Mouse (Mus musculus) T-cell, adult 2 months (primary cell): ENCODE measurements around the gene Tbc1d23.
"Not testable (repeated sequence)": the region's sequence is repeated elsewhere in the genome, so short reads cannot be mapped to it uniquely, and the experiment has no call there.

Experiments
- DNase-seq: peaks from one replicate; pipeline ENCODE4 v3.0.0; 2022; ENCODE audit warnings: low spot score

Gene Tbc1d23

DNA sequence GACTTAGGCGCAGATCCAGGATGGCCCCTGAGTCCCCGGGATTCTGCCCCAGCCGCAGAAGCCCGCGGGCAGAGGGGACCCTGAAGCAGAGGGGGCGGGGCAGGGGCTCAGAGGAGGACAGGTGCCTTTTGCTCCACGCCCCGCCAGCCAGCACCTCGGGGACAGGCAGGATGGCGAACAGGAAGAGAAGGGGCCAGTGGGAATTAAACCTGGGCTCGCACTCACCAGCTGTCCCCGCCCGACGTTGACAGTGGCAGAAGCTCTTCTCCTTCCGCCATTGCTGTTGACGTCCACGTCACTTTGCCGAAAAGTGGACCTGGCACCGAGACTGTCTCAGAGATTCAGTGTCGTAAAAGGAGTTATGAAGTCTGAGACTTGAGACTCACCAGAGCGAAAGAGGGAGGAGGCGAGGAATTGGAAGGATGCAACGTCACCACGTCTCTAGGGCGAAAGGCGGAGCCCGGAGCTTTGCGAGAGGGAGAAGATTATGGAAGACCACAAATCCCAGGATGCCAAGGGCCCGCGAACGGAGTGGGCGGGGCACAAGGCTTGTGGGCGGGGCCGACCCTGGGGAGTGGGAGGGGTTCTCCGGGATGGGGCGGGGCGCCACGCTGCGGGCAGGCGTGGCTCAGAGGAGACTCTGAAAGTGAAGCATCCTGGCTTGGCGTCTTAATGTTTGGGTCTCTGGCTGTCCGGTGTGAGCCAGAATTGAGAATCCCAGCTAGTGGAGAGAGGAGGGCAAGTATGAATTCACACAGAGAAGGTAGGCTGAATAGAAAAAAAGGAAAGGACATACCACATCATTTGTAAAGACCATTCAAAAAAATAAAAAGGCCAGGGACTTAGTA is at the start of gene Tbc1d23:
Gene Tbc1d23 (minus strand): TSS at position 416 of the 848 bp plus-strand sequence.
- DNase-seq, result peak; percentile 97

GRCm38 (mm10) chr16:57280221-57281217 is 49.2 kb upstream of the Tbc1d23 start:
- DNase-seq, result no peak

GRCm38 (mm10) chr16:57278976-57279626 is 47.8 kb upstream of the Tbc1d23 start:
- no peak for DNase-seq

GRCm38 (mm10) chr16:57269751-57270150 is 38.4 kb upstream of the Tbc1d23 start:
- no peak for DNase-seq

DNA sequence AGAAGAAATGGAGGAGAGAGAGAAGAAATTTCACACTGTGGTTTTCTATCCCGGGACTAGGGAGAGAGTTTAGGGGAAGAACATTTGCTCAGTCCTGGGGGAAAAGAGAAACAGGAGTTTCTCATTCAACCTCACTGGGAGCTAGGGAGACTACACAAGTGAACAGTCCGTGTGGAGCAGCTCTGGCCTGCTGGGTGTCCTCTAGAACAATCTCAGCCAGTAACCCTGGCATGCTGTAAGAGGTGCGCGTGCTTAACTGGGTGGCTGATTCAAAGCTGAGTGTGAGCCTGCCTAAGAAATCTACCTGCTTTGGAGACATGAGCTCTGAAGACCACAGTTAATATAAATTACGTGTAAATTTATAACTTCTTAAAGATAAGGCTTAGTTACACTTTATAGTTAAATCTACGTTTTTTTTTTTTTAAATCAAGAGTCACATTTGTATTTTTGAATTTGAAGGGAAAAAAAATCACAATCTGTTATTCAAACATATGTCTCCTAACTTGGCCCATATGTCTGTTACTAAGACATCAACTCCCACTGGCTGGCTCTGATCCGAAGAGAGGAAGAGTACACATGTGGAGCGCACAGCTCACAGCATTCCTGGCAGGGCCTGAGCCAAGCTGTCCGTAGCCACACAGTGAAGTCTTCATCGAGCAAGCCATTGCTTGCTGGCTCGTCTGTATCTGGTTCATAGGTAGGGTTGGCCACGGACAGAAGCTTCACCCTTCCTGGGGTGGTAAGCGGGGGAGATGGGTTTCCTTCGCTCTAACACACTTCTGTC is 36.9 kb upstream of the Tbc1d23 start:
- no peak for DNase-seq

DNA sequence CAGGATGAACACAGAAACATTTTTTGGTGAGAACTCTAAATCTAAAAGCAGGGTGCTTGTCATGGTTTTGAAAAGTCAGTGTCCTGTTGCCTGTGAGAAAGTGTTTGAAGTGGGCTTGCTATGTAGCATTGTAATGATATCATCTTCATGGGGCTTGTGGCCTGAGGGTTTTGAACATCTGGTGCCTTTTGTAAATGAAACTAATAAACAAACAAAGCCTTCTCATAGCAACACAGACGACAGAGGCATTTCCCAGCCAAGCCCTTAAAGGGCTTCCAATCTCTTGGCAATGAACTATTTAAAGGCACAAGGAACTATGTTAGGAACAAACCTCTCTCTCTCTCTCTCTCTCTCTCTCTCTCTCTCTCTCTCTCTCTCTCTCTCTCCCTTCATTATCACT is 35.8 kb upstream of the Tbc1d23 start:
- DNase-seq, result no peak

DNA sequence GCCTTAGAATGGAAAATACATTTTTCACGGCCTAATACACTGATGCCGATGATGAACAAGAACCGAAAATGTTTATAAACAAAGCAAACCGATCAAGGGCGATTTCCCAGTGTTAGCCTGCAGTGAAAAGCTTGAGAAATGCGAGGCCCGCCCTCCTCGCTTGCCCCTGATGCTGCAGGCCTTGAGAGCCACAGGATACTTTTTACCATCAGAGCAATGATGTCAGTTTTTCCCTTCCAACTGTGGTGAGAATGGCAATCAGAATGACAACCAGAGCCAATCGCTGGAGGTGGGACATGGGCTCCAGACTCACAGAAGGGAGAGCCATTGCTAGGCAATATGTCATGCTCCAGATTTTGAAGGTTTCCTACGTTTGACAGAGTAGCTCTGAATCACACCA is 28.8 kb upstream of the Tbc1d23 start:
- DNase-seq, result no peak

GRCm38 (mm10) chr16:57259356-57260083 is 28.2 kb upstream of the Tbc1d23 start:
- no peak for DNase-seq

GRCm38 (mm10) chr16:57251589-57252421 is 20.5 kb upstream of the Tbc1d23 start:
- no peak for DNase-seq

GRCm38 (mm10) chr16:57250991-57251390 is 19.7 kb upstream of the Tbc1d23 start:
- DNase-seq, result no peak

GRCm38 (mm10) chr16:57247464-57247863 is 16.2 kb upstream of the Tbc1d23 start:
- no peak for DNase-seq

DNA sequence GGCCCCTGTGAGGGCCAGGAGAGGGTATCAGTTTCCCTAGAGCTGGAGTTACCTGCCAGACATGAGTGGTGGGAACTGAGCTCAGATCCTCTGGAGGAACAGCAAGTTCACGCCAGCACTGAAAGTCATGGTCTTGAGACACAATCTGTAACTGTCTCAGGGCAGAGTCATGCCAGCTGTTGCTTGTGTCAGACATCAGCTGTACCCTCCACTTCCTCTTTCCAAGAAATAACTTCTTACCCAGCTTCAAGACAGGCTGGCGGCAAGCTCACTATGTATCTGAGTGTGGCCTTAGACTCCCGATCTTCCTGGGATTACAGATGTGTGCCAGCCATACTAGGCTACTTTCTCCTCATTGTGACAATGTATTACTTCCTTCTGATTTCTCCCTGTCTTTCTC is 15.3 kb upstream of the Tbc1d23 start:
- DNase-seq, result no peak

DNA sequence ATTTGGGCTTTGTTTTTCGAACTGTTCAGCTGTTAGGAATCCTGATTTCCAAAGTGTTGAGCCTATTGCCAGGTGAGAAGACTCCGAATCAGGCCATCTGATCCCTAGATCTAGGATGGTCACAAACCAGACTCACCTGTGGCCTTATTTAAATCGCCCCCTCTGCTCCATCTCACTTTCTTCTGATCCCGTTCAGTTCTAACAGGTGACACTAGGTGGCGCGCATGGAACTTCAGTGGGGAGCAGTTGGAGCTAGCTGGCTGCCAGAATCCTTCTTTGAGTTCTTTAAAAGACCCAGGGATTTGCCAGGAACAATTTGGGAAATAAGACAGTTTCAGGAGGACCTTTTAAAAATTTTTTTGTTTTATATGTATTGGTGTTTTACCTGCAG is 12.5 kb upstream of the Tbc1d23 start:
- peak; percentile 61 for DNase-seq

GRCm38 (mm10) chr16:57243205-57243857 is 12.0 kb upstream of the Tbc1d23 start:
- DNase-seq, result peak; percentile 45

GRCm38 (mm10) chr16:57242857-57243204 is 11.5 kb upstream of the Tbc1d23 start:
- no peak for DNase-seq

- no peak for DNase-seq
Measured at GRCm38 (mm10) chr16:57235871-57236510, 4.7 kb upstream of the Tbc1d23 start.

- DNase-seq, result not testable (repeated sequence)
Measured at GRCm38 (mm10) chr16:57231937-57232310, 620 bp upstream of the Tbc1d23 start.

DNA sequence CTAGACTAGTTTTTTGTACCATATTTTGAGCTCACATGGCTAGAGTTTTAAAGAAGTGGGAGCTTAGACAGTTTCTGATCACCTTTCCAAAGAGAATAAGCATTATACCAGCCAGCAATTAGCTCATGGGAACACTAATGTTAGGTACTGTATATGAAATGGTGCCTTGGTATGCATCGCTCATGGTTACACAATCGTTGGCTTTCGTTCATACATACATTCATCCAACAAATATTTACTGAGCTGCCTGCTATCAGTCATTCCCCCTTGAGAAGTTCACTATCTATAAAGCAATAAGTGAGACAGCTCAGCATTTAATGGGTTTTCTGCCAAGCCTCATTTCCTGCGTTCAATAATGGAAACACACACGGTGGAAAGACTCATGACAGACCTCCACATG is 4.9 kb downstream of the Tbc1d23 start:
- DNase-seq, result no peak

DNA sequence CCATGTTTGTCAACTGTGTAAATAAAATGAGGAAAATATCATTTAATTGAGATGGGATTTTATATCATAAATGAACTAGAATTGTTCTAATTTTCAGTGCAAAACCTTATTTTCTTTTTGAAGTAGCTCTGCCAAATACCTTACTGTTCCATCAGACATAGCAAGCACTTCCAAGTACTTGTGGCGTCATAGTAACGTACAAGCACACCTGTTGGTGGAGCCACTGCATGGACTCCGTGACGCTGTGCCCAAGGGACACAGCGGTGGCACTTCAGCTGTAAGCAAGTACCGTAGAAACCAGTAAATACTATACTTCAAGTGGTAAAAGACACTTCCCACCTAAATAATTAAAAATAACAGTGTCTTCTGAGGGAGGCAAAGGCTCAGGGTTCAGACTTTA is 10.9 kb downstream of the Tbc1d23 start:
- no peak for DNase-seq
